Mouse (Mus musculus) CH12.LX (cell line): Measurements from ENCODE around the gene Metap2. TPM values are rescaled to one million over a fixed set of nuclear protein-coding genes. Genes with fewer than 3 reads are reported as not detected.

ENCODE experiments used
- DNase-seq: peaks from one replicate; pipeline ENCODE4 v3.0.0-alpha.2; 2013; ENCODE audit errors: extremely low read depth
- H3K27ac ChIP-seq: 2 replicates; pipeline ENCODE4 v1.5.1; 2012; ENCODE audit warnings: low read depth, mild to moderate bottlenecking, control low read depth, moderate library complexity; ENCODE audit not compliant: insufficient read depth
- H3K27me3 ChIP-seq: replicated peaks from 2 replicates; pipeline ENCODE3; 2012; ENCODE audit warnings: inconsistent platforms
- H3K36me3 ChIP-seq, 2 experiments: replicated peaks in 1 of 2; 2 replicates each; pipeline versions ENCODE3 to v1.6.1; 2012; ENCODE audit warnings: inconsistent platforms in 1 of 2, low read length in 1 of 2, mild to moderate bottlenecking in 1 of 2, mixed read lengths in 1 of 2, moderate library complexity in 1 of 2; ENCODE audit not compliant: control insufficient read depth in 1 of 2, insufficient read depth in 1 of 2
- H3K4me1 ChIP-seq, 2 experiments: 2 replicates each; pipeline ENCODE4 v1.6.1; 2012; ENCODE audit warnings: inconsistent platforms in 1 of 2, moderate library complexity in 1 of 2; ENCODE audit not compliant: insufficient read depth in 2 of 2, control insufficient read depth in 1 of 2
- H3K4me2 ChIP-seq: 2 replicates; pipeline ENCODE4 v1.6.1; 2012; ENCODE audit warnings: low read depth, mild to moderate bottlenecking, control low read depth; ENCODE audit not compliant: poor library complexity, insufficient read depth, severe bottlenecking
- H3K4me3 ChIP-seq, 3 experiments: fragments of 150-350 bp in 1 of 3; sonication (generic) in 1 of 3; replicated peaks in 1 of 3; 2 replicates each; pipeline versions ENCODE3 to v1.5.1; 2011 to 2012; ENCODE audit warnings: low read depth in 2 of 3, low read length in 2 of 3, mild to moderate bottlenecking in 2 of 3, moderate library complexity in 2 of 3, control low read depth in 1 of 3, improper control_type of control experiment in 1 of 3, inconsistent platforms in 1 of 3, mixed read lengths in 1 of 3; ENCODE audit not compliant: poor library complexity in 1 of 3
- H3K79me2 ChIP-seq: replicated peaks from 2 replicates; pipeline ENCODE4 v1.6.1; 2012; ENCODE audit warnings: mild to moderate bottlenecking, moderate library complexity; ENCODE audit not compliant: control insufficient read depth, poor library complexity, insufficient read depth, severe bottlenecking; ENCODE audit errors: extremely low read depth
- H3K9ac ChIP-seq: 2 replicates; pipeline ENCODE4 v1.6.1; 2012; ENCODE audit warnings: low read depth, mild to moderate bottlenecking, control low read depth, moderate library complexity; ENCODE audit not compliant: insufficient read depth
- H3K9me3 ChIP-seq: replicated peaks from 2 replicates; pipeline ENCODE3; 2012; ENCODE audit warnings: low read length, inconsistent platforms, mixed read lengths
- CHD1 ChIP-seq: IDR thresholded peaks from 2 replicates; pipeline ENCODE4 v1.6.1; 2012; ENCODE audit warnings: low read depth, low read length, improper control_type of control experiment, inconsistent platforms
- CHD2 ChIP-seq: IDR thresholded peaks from 2 replicates; pipeline ENCODE4 v1.6.1; 2011; ENCODE audit warnings: low read length, improper control_type of control experiment
- CTCF ChIP-seq, 2 experiments: IDR thresholded peaks in 1 of 2; conservative IDR thresholded peaks in 1 of 2; 2 replicates each; pipeline ENCODE4 v1.5.1; 2011 to 2012; ENCODE audit warnings: low read depth in 2 of 2, low read length in 2 of 2, improper control_type of control experiment in 1 of 2, inconsistent platforms in 1 of 2, mild to moderate bottlenecking in 1 of 2, moderate library complexity in 1 of 2
- ELF1 ChIP-seq: IDR thresholded peaks from 2 replicates; pipeline ENCODE4 v1.6.1; 2014; ENCODE audit warnings: low read depth, mild to moderate bottlenecking, inconsistent platforms, low read length, improper control_type of control experiment
- ETS1 ChIP-seq: conservative IDR thresholded peaks from 2 replicates; pipeline ENCODE4 v1.6.1; 2012; ENCODE audit warnings: low read depth, mild to moderate bottlenecking, inconsistent platforms, low read length, improper control_type of control experiment, moderate library complexity
- GABPA ChIP-seq: IDR thresholded peaks from 2 replicates; pipeline ENCODE4 v1.6.1; 2012; ENCODE audit warnings: low read depth, low read length, improper control_type of control experiment, inconsistent platforms; ENCODE audit not compliant: insufficient replicate concordance
- HCFC1 ChIP-seq: IDR thresholded peaks from 2 replicates; pipeline ENCODE4 v1.6.1; 2012; ENCODE audit warnings: low read depth, mild to moderate bottlenecking, inconsistent platforms, low read length, improper control_type of control experiment
- JUND ChIP-seq: conservative IDR thresholded peaks from 2 replicates; pipeline ENCODE4 v1.6.1; 2011; ENCODE audit warnings: low read depth, low read length, improper control_type of control experiment
- KAT2A ChIP-seq: IDR thresholded peaks from 2 replicates; pipeline ENCODE4 v1.6.1; 2012; ENCODE audit warnings: low read length, improper control_type of control experiment, inconsistent platforms; ENCODE audit not compliant: insufficient replicate concordance
- MAX ChIP-seq: IDR thresholded peaks from 2 replicates; pipeline ENCODE4 v1.6.1; 2011; ENCODE audit warnings: low read length, improper control_type of control experiment
- MAZ ChIP-seq: IDR thresholded peaks from 2 replicates; pipeline ENCODE4 v1.6.1; 2012; ENCODE audit warnings: low read depth, mild to moderate bottlenecking, inconsistent platforms, low read length, improper control_type of control experiment, moderate library complexity
- MEF2A ChIP-seq: IDR thresholded peaks from 2 replicates; pipeline ENCODE4 v1.6.1; 2014; ENCODE audit warnings: low read depth, mild to moderate bottlenecking, inconsistent platforms, low read length, improper control_type of control experiment, borderline replicate concordance
- MXI1 ChIP-seq: IDR thresholded peaks from 2 replicates; pipeline ENCODE4 v1.6.1; 2011; ENCODE audit warnings: mild to moderate bottlenecking, low read depth, low read length, improper control_type of control experiment
- MYC ChIP-seq: IDR thresholded peaks from 2 replicates; pipeline ENCODE4 v1.6.1; 2011; ENCODE audit warnings: low read depth, mild to moderate bottlenecking, improper control_type of control experiment, low read length
- NELFE ChIP-seq: IDR thresholded peaks from 2 replicates; pipeline ENCODE4 v1.6.1; 2011; ENCODE audit warnings: low read depth, low read length, improper control_type of control experiment
- NRF1 ChIP-seq: IDR thresholded peaks from 2 replicates; pipeline ENCODE4 v1.6.1; 2014; ENCODE audit warnings: low read depth, mild to moderate bottlenecking, inconsistent platforms, low read length, improper control_type of control experiment, moderate library complexity
- PAX5 ChIP-seq: IDR thresholded peaks from 2 replicates; pipeline ENCODE4 v1.6.1; 2012; ENCODE audit warnings: low read length, inconsistent platforms, mixed read lengths
- POLR2A ChIP-seq: IDR thresholded peaks from 2 replicates; pipeline ENCODE4 v1.6.1; 2011; ENCODE audit warnings: low read depth, mild to moderate bottlenecking, improper control_type of control experiment, low read length
- POLR2AphosphoS2 ChIP-seq: IDR thresholded peaks from 2 replicates; pipeline ENCODE4 v1.6.1; 2011; ENCODE audit warnings: low read depth, low read length, improper control_type of control experiment
- RCOR1 ChIP-seq: conservative IDR thresholded peaks from 2 replicates; pipeline ENCODE4 v1.6.1; 2012; ENCODE audit warnings: low read depth, mild to moderate bottlenecking, inconsistent platforms, low read length, improper control_type of control experiment
- SMC3 ChIP-seq: IDR thresholded peaks from 2 replicates; pipeline ENCODE4 v1.6.1; 2011; ENCODE audit warnings: low read depth, low read length, improper control_type of control experiment
- TCF12 ChIP-seq: IDR thresholded peaks from 2 replicates; pipeline ENCODE4 v1.6.1; 2014; ENCODE audit warnings: low read depth, mild to moderate bottlenecking, inconsistent platforms, low read length, improper control_type of control experiment
- UBTF ChIP-seq: IDR thresholded peaks from 2 replicates; pipeline ENCODE4 v1.6.1; 2012; ENCODE audit warnings: low read depth, mild to moderate bottlenecking, inconsistent platforms, low read length, improper control_type of control experiment, moderate library complexity
- USF1 ChIP-seq: IDR thresholded peaks from 2 replicates; pipeline ENCODE4 v1.6.1; 2014; ENCODE audit warnings: low read depth, mild to moderate bottlenecking, inconsistent platforms, low read length, improper control_type of control experiment
- ZC3H11A ChIP-seq: IDR thresholded peaks from 2 replicates; pipeline ENCODE4 v1.6.1; 2012; ENCODE audit warnings: low read depth, mild to moderate bottlenecking, inconsistent platforms, low read length, improper control_type of control experiment
- ZMIZ1 ChIP-seq: IDR thresholded peaks from 2 replicates; pipeline ENCODE4 v1.6.1; 2012; ENCODE audit warnings: low read depth, mild to moderate bottlenecking, inconsistent platforms, low read length, improper control_type of control experiment
- ZNF384 ChIP-seq: IDR thresholded peaks from 2 replicates; pipeline ENCODE4 v1.6.1; 2012; ENCODE audit warnings: low read depth, low read length, improper control_type of control experiment, inconsistent platforms
- dilution Hi-C: fragments of 300-500 bp; cut with MboI; formaldehyde crosslinking; loops from 2 replicates; pipeline ENCODE4 v1.14.3; 2020; ENCODE audit warnings: low sequenced_read_pairs; ENCODE audit not compliant: extremely low pct_unique_long_range_greater_than_20kb, extremely low pct_ligation_motif_present
- in situ Hi-C: fragments of 300-500 bp; cut with MboI; formaldehyde crosslinking; loops from 3 replicates; pipeline ENCODE4 v1.14.3; 2019; ENCODE audit warnings: low sequenced_read_pairs, low pct_ligation_motif_present, low pct_unique_long_range_greater_than_20kb, mixed read lengths
- polyA plus RNA-seq: library from polyadenylated mRNA; unstranded; fragments of >175 nt; gene quantifications from 2 replicates; pipeline ENCODE4 v1.2.1, GENCODE M21; 2012; ENCODE audit warnings: low read depth; ENCODE audit not compliant: insufficient read length
- total RNA-seq, 2 experiments: library from RNA; depleted of rRNA; stranded (reverse); fragments of 300-350 nt in 1 of 2; fragments of >200 nt in 1 of 2; gene quantifications; 2 replicates each; pipeline ENCODE4 v1.2.3; 2012 to 2014

Gene Metap2
- total and polyA plus RNA-seq, 3 experiments, result 183 to 710 (median 211) TPM

GRCm38 (mm10) chr10:93911326-93911725, 14.4 kb upstream of the Metap2 start:
- Histone ChIP-seq H3K27ac (no peak overlapping the region), H3K36me3 (no peaks in the 10 kb centered on the region), H3K4me1 (peaks cover 6 to 21% of the 10 kb centered on the region in 2 experiments; a peak in 3 of 4 replicates), H3K4me3 (no peak overlapping the region), H3K79me2 (no peaks in the 10 kb centered on the region), H3K4me2 (no peak overlapping the region; the same call in 1 of the 2 replicates), H3K27me3 (no peaks in the 10 kb centered on the region), H3K9me3 (no peaks in the 10 kb centered on the region), H3K9ac (no peak overlapping the region)
- TF ChIP-seq MAX (no peak), MAZ (no peak), UBTF (no peak), MXI1 (no peak), CHD2 (no peak), POLR2AphosphoS2 (no peak), POLR2A (no peak), CTCF (conservative IDR thresholded peaks at IDR 0.05 in 1 of 2, IDR thresholded peaks at IDR 0.05 in 1 of 2; ENCODE audit: low read depth in 2 of 2, low read length in 2 of 2) (no peak), SMC3 (no peak), NRF1 (no peak)
- dilution Hi-C loops (no loop called here), in situ Hi-C loops (no loop called here)
- peak; percentile 16 for DNase-seq

- H3K79me2 ChIP-seq, result no peaks in the 10 kb centered on the region
- no peak overlapping the region for H3K9ac ChIP-seq
- H3K4me1 ChIP-seq, result peaks cover 6 to 16% of the 10 kb centered on the region in 2 experiments; a peak in 3 of 4 replicates
- no peak overlapping the region for H3K27ac ChIP-seq
- no peak overlapping the region for H3K4me3 ChIP-seq
- no peaks in the 10 kb centered on the region for H3K27me3 ChIP-seq
- H3K36me3 ChIP-seq, result no peaks in the 10 kb centered on the region
- DNase-seq, result no peak
- in situ Hi-C loops (no loop called here), dilution Hi-C loops (no loop called here)
- TF ChIP-seq PAX5, result no peak
- no peak overlapping the region for H3K4me2 ChIP-seq
- no peaks in the 10 kb centered on the region for H3K9me3 ChIP-seq
Observed at GRCm38 (mm10) chr10:93909811-93910446, 13.0 kb upstream of the Metap2 start.

GRCm38 (mm10) chr10:93909015-93909414, 12.1 kb upstream of the Metap2 start:
- Histone ChIP-seq H3K9ac (no peak overlapping the region), H3K27ac (no peak overlapping the region), H3K36me3 (no peaks in the 10 kb centered on the region), H3K9me3 (peaks cover 2% of the 10 kb centered on the region), H3K27me3 (no peaks in the 10 kb centered on the region), H3K79me2 (no peaks in the 10 kb centered on the region), H3K4me3 (no peak overlapping the region), H3K4me1 (peaks cover 6 to 16% of the 10 kb centered on the region in 2 experiments; a peak in 3 of 4 replicates), H3K4me2 (no peak overlapping the region)
- in situ Hi-C loops (no loop called here), dilution Hi-C loops (no loop called here)
- TF ChIP-seq ELF1 (no peak), MAZ (no peak), RCOR1 (no peak), KAT2A (no peak), POLR2AphosphoS2 (no peak), HCFC1 (no peak), GABPA (no peak), CHD1 (no peak), ZMIZ1 (no peak), NELFE (no peak), MYC (no peak), USF1 (no peak), MAX (no peak), ZNF384 (no peak), ETS1 (no peak), ZC3H11A (no peak), JUND (no peak), MEF2A (no peak), MXI1 (no peak), TCF12 (no peak)
- no peak for DNase-seq
